Mouse (Mus musculus): Measurements from ENCODE around the gene Lama1.
"Not testable (repeated sequence)": the region's sequence is repeated elsewhere in the genome, so short reads cannot be mapped to it uniquely, and the experiment has no call there.

The Lama1 gene

DNA sequence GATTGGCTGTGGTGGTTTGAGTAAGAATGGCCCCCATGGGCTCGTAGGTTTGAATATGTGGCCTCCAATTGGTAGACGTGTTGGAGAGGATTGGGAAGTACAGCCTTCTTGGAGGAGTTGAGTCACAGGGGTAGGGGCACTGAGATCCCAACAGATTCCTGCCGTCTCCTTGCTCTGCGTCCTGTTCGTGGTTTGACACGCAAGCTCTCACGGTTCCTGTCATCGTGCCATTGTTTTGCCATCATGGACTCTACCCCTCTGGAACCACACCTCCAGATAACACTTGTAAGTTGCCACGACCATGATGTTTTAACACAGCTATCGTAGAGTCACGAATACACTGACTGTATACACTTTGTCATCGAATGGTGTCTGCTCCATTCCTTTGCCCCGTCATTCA is 141.9 kb downstream of the Lama1 start:
- no peak for DNase-seq (ENCODE audit: low spot score in 2 of 2)

DNA sequence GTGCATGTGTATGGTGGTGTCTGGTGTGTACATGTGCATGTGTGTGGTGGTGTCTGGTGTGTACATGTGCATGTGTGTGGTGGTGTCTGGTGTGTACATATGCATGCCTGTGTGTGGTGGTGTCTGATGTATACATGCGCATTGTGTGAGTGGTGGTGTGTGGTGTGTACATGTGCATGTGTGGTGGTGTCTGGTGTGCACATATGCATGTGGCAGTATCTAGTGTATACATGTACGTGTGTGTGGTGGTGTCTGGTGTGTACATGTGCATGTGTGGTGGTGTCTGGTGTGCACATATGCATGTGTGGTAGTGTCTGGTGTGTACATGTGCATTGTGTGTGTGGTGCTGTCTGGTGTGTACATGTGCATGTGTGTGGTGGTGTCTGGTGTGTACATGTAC is 144.4 kb downstream of the Lama1 start:
- DNase-seq (ENCODE audit: low spot score in 2 of 2) = not testable (repeated sequence)

DNA sequence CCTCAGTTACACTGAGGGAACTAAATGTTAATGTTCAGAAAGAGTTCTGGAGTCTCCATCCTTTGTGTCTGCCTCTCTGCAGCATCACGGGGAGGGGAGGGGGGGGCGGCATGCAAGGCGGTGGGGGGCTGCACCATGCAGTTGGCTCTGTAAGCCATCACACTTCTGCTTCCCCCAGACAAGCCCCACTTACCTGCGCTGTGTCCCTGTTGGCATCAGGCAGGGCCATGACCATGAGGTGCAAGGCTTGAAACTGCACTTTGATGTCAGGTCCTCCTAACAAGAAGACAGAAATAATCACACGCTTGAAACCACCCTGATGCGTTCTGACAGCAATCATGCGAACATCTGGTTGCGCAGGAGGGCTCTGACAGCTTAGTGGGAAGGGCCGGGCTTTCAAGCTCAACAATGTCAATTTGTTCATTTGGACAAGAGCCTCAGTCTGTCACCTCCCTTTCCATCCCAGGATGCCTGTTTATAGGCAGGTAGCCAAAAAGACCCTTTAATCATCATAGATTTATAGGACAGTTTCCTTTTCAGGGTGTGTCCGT is 164.1 kb downstream of the Lama1 start:
- DNase-seq (ENCODE audit: low spot score in 2 of 2) = no peak

DNA sequence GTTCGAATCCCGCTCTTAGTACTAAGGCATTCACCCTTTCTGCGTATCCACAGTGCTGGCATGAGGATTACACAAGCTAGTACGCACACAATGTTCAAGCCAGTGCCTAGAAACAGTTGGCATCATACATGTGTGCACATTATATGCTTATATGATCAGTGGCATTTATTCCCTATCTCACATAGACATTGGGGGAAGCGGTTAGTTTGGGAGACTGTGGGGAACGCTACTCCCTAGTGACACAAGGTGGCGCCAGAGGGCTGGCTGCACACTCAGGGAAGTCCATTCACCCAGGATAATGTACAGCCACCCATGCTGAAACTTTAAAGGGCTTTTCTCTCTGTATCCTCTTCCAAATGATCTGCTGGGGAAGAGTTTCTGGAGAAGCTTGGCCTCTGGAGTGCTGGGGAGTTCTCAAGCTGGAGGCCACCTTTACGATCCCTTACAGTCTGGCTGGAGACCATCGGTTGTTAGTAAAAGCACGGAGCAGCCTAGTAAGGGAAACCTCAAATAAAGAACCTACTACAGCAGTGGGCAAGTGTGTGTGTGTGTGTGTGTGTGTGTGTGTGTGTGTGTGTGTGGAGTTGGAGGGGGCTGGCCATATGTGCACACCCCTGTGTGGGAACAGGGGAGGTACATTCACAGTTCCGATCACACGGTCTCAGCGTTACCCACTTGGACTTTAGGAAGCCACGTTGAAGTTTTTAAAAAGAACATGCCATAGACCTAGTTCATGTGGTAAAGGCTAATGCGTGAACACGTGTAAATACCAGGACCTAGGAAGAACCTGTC is 164.9 kb downstream of the Lama1 start:
- DNase-seq (ENCODE audit: low spot score in 2 of 2) = peak; percentile 78 to 84

DNA sequence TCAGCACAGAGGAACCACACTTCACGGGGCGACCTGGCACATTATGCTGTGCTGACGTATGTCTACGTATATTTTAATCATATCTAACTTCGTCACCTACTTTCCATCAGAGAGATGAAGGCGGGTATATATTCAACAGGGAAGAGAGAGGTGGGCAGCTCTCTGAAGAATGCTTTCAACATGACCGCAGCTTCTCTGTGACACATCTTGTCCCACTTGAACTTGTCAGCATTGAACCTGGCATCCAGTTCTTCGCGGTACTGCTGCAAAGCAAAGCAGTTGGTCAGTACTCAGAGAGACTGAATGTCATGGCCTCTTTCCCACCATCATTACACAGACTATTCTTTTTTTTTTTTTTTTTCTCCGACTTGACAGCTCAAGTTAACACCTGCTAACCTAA is 167.3 kb downstream of the Lama1 start:
- no peak for DNase-seq (ENCODE audit: low spot score in 2 of 2)

DNA sequence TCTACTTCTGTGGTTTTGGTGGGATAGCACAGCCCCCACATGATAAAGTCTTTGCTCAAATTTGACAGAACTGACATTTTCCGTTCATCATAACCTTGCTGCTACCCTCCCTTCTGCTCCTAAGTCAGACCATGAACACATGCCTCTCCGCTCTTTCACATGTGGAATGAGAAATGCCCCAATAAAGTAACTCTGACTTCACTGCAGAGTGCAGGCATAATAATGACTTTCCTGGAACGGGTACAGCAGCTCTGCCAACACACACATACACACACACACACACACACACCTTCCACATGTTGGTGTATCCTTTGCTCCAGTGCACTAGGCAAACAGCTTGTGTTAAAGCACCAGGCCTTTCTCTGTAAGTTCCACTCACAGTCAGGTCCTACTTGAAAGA is 167.9 kb downstream of the Lama1 start:
- DNase-seq (ENCODE audit: low spot score in 2 of 2) = no peak

DNA sequence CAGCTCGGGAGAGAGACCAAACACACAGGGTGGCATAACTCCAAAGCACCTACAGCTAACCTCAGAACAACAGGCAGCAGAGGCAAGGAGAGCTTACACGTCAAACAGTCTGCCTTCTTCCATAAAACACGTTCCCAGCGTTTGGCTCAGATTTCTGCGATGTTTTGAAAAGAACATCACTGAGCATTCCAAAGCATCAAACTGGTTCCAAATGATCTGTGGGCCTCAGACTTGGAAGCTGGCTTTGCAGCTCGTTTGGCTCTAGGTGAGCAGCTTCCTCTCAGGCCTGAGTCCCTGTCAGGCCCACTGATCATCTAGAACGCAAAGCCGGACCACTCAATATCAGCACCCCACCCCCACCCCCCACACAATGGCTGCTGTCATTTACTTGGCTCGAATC is 169.0 kb downstream of the Lama1 start:
- no peak for DNase-seq (ENCODE audit: low spot score in 2 of 2)

DNA sequence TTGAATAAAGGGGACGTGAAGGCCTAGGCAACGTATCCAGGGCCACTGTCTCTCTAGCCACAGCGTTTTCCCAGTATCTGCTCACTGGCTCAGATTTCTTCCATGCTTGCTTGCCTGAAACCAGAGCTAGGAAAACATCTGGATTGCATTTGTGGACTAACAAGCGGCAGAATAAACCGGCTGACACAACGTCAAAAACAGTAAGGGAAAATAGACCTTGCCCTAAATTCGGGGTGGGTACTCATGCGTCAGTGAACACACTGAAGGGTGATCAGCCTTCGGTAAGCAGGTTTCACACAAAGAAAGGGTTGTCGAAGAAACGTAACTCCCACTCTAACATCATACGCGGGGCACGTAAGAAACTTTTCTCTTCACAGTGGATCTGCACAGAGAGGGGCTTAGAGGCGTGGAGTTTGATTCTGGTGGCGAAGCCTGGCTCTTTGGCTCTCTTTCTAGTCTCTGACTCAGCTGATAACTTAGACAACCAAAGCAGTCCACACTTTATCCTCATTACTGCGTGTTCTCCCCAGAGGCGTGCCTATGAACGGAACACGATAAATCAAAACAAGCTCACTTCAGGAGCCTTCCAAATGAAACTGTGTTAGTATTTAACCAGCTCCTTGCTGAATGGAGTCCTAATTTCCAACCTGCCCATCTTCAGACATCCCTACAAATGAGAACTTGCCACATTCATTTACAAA is 169.6 kb downstream of the Lama1 start:
- no peak for DNase-seq (ENCODE audit: low spot score in 2 of 2)

DNA sequence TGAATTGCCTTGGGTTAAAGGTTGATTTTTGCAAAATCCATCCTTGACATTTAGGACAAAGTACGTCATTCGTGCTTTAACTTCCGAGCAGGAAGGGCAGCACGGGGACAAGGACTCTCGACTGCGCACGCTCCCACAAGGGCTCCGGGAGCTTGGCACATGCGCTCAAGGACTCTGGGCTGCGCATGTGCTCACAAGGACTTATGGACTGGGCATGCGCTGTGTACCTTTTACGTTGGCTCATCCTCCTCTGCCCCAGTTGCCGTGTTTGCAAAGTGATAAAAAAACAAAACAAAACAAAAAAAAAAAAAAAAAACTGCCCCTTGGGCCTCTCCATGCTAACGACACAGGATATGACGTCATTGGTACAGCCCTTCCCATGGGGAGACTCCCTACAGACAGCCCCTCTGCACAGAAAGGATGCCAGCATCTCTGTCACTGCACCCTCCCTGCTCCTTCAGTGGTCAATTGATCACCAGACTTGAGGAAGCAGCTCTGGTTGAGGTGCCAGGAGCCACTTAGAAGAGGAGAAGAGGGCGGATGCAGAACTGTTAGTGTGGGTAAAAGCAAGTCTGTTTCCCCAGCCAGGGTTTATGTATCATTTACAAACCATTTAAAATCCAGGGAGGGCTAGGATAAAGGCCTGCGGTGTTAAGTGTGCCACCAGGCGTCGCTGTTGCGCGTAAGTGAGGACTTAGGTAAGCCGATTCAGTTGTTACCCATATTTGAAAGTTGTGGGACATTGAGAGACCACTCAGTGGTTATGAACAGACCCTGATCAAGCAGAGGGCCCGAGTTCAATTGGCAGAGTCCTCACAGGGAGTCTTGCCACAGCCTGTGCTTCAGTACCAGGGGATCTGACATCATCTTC is 172.9 kb downstream of the Lama1 start:
- DNase-seq (ENCODE audit: low spot score in 2 of 2) = peak; percentile 74 to 88
